Mouse (Mus musculus) urinary bladder, postnatal 25 days (tissue): ENCODE measurements around the gene Insm1.
A peak's percentile ranks its signal among the peaks of the same experiment; 100 is the strongest.

Experiments
- DNase-seq: peaks from one replicate; pipeline ENCODE4 v3.0.0; 2022; ENCODE audit warnings: low spot score

Gene Insm1

GRCm38 (mm10) chr2:146221076-146221928, at the start of gene Insm1:
Gene Insm1, plus strand, starts transcription at chr2:146221921.
- DNase-seq = peak; percentile 16

- no peak for DNase-seq
Measured at GRCm38 (mm10) chr2:146172106-146172505, 49.6 kb upstream of the Insm1 start.

- DNase-seq = no peak
Measured at GRCm38 (mm10) chr2:146174173-146174572, 47.5 kb upstream of the Insm1 start.

DNA sequence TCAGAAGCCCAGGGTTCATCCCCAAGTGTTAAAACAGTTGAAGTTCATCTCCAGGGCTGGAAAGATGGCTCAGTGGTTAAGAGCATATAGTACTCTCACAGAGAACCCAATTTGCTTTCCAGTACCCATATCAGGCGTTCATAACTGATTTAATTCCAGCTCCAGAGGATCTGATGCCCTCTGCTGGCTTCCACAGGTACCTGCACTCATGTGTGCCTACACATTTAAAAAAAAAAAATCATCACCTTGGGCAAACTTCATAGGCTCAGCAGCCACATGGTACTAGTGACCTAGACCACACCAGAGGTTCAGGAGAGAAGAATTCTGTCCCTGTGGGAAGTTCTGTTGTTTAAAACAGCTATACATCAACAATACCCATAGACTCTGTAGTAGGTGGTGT, 43.0 kb upstream of the Insm1 start:
- DNase-seq = no peak

GRCm38 (mm10) chr2:146183830-146184793, 37.6 kb upstream of the Insm1 start:
- no peak for DNase-seq

- DNase-seq = no peak
Measured at GRCm38 (mm10) chr2:146196126-146196525, 25.6 kb upstream of the Insm1 start.

- DNase-seq = no peak
Measured at GRCm38 (mm10) chr2:146197947-146198346, 23.8 kb upstream of the Insm1 start.

DNA sequence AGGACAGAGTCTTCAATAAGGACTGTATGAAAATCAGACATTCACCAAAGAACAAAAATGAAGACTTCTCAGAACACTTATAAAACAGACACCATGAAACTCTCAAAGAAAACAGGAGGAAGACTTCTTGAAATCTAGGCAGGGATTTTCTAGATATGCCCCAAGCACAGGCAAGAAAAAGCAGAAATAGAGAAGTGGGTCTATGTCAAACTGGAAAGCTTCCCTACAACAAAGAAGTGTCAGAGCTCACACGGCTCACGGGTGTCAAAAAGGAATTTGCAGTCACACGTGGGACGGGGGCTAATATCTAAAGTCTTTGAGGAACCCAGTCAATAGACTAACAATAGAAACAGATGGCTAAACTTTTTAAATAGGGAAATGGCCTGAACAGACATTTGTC, 10.8 kb upstream of the Insm1 start:
- DNase-seq = no peak

DNA sequence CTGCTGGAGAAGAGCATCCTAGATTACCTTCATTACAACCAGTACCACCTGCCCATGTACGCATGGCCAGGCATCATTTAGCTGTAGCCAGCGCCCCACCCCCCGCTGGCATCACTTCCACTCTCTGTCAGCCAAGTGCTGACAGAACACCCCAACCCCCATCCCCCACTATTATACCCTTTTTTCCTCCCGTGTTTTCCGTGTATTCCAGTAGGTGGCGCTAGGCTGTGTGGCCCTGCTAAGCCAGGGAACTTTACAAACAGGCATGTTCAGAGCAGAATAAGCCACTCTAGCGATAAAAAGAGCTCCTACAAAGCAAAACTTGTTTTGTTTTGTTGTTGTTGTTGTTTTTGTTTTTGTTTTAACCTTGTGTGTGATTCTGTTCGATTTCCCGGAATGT, 7.0 kb upstream of the Insm1 start:
- DNase-seq = no peak

DNA sequence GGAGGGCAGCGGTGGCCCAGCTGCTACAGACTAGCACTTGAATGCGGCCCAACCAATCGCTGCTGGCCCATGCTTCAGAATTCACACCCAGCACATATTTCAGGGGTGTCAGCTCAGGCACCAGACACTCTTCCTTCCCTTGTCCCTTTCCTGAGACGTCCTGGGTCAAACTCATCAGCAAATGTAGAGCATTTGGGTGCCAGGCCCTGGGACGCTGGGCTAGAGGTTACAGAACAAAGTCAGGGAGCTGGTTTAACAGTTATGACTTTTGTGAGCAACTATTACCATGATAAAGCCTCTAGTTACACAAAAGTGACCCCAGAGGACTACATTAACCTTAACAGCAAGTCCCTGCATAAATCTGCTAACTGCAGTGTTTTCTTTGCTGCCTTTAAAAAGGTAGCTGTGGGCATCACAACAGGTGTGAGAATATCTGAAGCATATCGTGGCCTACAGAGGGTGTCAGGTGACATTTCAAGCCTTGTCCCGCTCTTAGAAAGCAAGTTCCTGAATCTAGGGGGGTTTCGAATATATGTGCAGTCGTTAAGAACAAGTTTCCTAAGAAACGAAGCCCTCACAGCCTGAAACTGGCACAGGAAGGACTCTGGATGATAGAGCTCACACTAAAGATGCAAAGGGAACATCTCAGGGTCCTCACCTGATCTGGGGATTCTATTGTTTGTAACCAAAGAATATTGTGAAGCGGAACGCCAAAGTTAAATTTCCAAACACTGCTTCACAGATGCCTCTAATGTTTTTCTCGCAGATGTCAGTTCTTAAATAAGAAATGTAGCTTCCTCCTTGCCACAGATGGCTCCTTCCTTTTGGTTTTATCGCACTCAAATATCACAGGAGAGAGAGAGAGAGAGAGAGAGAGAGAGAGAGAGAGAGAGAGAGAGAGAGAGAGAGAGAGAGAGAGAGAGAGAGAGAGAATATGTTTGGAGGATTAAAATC, 5.3 kb upstream of the Insm1 start:
- no peak for DNase-seq

DNA sequence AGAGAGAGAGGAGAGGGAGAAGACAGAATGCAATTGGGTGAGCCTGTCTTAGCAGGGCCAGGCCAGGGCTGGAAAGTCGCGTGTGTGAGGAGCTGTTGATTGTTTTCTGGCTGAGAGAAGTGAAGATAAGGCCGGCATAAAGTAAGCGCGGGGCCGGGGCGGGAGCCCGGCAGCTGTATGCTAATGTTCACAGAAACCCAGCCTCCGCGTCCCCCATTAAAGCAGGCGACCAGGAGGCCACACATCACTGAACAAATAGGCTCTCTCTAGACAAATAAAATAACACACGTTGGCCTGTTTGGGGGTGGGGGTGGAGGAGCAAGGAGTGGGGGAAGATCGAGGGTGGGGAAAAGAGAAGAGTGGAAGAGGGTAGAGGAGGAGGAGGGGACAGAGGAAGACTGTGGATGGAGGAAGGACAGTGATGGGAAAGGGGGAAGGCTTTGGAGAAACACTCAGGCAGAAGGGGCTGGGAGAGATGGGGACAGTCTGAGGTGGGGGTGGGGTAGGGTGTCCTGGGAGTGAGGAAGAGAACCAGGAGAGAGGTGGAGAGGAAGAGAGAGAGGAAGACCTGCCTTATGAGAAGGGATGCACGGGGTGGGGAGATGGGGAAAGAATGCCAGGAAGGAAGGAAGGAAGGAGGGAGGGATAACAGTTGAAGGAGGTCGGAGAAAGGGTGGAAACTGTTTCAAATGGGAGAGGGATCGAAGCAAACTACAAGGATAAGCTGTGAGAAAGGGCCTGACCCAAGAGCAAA, 4.3 kb upstream of the Insm1 start:
- no peak for DNase-seq

GRCm38 (mm10) chr2:146218161-146218691, 3.5 kb upstream of the Insm1 start:
- no peak for DNase-seq

DNA sequence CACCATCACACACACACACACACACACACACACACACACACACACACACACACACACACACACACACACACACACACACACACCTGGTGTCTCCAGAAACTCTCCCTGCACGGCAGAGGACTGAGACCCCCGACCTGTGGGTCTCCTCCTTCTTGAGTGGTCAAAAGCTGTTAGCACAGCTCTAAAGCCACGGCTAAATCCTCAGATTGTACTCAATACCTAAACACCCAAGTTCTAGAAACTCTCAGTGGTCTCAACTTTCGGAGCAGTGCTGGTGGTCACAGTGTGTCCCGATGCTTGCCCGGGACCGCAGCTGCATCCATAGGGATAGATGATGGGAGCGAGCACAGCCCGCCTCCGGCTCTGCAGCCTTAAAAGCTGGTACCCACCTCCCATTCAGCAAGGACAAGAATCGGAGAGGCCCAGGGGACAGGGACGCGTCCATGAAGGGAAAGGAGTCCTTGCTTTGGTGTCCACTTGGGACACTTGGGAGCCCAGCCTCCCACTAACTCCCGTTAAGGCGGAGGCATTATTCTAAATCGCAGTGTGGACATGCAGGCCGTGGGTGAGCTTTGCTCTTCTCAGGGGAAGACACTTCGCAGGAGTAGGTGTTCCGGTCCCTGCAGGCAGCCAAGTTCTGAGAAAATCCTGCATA, 2.7 kb upstream of the Insm1 start:
- no peak for DNase-seq

DNA sequence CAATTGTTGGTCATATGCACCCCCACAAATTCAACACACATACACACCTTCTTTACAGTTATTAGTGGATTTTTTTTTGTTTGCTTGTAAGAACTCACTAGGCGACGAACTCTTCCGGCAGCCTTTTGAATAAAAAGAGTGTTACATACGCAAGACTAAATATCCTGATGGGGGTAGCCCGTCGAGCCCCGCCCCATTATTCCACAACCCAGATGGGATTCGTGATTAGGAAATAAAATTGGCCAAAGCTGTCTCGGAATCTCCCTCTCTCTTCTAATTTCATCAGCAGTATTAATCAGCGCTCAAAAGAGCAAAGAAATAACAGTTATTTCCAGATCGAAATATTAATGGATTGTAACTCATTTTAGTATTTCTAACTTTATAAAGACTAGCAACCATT, 1.9 kb upstream of the Insm1 start:
- no peak for DNase-seq

GRCm38 (mm10) chr2:146220591-146221075, 1.1 kb upstream of the Insm1 start:
- DNase-seq = no peak

- DNase-seq = no peak
Measured at GRCm38 (mm10) chr2:146221929-146222278, 183 bp downstream of the Insm1 start.

GRCm38 (mm10) chr2:146222279-146223175, 806 bp downstream of the Insm1 start:
- DNase-seq = peak; percentile 5

GRCm38 (mm10) chr2:146223176-146223905, 1.6 kb downstream of the Insm1 start:
- no peak for DNase-seq
